Mouse (Mus musculus) frontal cortex, postnatal 36 days (tissue): Measurements from ENCODE around the gene Tigd3.

Experiments used
- DNase-seq, 2 experiments: peaks; one replicate each; pipeline ENCODE4 v3.0.0; 2022; ENCODE audit warnings: low spot score in 2 of 2

The Tigd3 gene

DNA sequence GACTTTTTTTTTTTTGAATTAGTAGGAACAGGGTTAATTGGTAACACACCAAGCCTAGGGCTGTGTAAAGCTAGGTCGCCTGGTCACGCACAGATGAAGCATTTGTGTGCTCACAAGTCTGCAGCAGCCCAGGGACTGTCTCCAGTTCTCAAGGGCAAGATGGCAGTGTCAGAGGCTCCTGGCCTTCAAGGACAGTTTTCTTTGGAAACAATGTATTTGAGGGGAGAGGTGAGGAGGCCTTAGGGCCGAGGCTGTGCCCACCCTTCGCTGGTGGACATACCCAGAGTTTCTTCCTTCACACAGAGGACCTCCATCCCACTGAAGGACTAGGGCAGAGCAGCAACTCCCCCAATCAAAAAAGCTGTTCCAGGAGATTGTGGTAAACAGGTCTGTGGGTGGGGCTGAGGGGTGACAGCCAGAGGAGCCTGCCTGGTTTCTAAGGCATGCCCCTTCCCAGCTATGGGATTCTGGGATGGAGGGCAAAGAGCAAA is 46.6 kb downstream of the Tigd3 start:
- DNase-seq = no peak

DNA sequence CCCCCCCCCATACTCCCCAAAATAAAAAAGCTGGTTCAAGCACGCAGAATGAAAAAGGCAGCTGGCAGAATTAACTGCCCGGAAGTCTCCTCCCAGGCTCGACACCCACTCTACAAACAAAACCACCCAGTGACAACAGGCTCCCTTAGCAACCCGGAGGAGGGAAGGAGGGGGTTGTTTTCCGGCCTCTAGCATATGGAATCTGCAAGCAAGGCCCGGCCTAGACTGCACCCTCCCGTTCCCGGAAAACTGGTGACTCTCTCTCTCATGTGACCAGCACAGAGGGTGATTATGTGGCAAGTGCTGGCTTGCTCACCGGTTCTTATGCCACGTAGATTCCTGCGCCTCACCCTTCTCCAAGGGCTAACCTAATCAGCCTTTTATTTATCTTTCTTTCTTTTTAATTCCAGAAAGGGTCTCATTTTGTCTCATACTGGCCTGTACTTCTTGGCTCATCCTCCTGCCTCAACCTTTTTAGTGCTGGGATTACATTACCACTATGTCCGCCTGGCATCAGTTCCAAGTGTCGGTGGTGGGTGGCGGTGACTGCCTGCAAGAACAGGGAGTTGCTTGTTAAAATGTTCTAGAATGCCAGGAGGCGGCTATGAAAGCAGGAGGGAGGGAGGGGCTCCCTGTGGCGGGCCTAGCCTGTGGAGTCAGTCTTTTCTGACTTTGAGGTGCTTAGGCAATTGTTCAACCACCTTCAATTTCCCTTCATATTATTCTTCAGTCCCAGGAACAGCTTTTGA is 47.2 kb downstream of the Tigd3 start:
- peak; percentile 88 to 93 for DNase-seq

DNA sequence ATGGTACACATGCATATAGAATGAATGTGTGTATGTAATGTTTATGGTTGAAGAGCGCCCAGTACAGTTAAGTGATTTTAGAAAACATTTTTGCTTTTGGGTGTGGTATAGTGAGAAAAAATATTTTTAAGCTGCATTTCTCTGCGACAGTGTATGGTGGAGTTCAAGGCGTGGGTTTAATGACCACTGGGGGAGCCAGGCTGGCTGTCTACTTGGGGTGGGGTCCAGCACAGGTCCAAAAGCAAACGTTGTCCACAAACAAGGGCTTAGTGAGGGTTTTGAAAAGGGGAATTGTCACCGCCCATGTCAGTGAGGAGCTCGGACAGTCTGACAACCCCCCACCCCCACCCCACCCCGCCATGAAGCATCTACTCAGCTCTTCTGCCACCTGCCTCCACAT is 47.8 kb downstream of the Tigd3 start:
- peak; percentile 47 to 62 for DNase-seq

DNA sequence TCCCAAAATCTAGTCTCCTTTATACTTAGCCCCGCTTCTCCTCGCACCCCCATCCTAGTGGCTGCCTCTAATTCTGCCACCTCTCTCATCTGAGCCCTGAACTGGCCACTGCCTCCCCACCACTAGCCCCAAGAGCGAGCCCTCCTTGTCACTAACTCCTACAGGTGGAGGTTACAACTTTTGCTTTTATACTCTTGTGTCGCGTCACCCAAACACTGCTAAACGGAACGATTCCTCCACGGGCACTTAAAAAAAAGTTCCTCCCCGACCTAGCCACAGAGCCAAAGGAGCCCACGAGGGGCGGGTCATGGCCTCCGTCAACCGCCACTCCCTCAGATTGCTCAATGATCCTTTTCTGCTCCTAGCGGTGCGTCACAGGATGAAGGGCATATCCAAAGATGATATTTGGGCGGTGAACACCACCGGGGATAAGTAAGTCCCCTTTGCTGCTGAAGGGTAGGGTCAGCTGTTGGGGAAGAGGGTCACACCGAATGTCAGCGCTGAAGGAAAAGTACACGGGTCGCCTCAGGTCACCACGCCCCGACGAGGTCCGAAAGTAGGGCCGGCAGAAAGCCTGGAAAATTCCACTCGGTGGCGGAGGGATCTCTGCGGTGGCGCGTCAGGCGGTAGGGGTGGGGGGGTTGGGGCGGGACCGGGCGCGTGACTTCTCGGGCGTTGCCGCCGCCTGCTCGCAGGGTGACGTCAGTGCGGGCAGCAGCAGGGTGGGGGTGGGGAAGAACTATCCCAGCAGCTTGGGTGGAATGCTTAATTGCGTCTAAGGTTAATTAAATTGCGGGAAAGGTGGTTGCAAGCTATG is 48.4 kb downstream of the Tigd3 start:
- peak; percentile 87 to 89 for DNase-seq

DNA sequence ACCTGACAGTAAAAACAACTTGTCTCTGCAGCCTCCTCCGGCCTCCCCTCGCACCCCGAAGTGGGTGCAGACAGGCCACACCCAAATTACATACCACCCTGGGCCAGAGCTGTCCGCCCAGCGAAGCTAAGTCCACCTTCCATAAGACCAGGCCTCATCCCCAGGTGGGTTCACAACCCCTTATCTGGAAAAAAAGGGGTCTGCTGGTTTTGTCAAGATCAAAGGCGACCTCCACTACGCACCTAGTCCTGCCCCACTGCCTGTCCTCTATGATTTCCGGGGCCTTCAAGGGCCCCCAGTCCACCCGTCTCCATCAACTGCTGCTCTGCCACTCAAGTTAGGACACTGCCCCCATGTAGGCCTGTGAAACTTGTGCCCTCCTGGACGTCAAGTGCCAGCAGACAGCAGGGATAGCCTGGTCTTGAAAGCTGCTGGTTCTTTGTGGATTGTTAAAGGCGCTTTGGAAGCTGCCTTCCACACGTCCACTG is 49.1 kb downstream of the Tigd3 start:
- DNase-seq = no peak

DNA sequence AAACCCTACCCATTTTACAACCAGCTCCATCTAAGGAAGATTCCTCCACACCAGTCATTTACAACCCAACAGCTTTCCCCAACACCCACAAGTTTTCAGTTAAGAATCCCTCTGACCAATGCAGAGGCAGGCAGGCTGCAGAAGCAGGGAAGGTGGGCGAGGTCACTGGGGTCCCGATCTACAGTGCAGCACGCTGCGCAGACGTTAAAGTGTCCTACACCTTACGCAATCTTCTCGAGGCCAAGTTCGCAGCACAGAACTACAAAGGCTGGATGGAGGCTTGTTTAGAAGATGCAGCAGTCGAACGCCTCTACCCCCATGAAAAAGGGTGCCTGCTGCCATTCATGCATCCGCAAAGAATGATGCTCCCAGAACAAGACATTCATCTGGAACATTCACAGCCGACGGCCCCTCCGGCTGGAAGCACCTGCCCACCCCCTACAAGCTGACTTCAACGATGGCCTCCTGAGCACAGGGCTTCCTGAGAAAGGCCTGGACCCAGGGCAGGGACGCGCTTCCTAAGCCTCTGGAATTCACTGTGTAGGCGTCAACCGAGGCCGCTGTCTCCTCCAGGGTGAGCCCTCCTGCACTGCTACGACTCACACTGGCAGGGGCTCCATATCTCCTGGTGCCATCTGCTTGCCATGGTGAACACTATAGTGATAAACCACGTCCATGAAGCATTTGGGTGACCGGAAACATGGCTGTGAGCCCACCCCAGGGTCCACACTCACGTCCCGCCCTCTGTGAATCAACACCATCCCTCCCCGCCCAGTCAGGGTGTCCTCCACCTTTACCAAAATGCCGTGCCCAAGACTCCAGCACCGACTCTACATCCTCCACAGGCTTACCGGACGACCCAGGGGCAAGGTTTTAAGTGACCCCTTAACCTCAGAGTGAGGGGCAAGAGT is 49.9 kb downstream of the Tigd3 start:
- no peak for DNase-seq

DNA sequence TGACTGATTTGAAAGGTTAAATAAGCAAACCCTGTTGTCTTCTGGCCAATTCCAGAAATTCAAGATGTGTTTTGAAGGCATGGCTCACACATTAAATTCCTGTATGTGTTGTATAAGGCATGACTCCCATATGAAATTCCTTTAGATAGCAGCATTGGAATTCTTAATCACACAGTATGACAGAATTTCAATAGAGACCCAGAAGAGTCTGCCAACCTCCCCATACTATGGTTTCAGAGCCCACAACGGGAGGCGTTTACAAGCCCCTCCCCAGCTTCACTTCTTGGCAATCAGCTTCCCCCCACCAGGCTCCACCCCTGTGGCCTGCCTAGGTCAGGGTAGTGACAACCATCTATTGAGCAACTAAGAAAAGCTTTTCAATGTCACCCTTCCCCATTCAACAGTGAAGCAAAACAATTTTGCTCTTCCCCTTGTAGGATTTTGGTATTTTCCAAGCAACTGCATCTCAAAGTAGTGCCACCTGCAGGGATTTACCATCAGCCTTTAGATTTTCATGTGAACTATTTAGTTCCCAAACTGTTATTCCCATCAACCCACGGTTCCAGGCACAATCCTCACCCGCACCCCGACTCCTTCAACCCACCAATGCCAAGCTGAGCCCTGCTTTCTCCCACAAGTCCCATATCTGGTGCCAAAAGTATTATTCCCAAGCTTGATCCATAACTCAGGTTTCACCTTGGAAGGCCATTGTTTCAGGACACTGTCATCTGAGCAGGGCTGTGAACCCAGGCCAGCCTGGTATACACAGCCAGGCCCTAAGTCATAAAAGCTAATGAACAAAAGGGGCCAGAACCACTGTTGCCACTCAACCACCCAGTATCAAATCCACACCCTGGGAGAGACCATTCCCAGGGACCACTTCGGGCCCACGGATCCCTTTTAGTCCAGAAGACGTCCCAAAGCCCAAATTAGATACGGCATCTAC is 50.9 kb downstream of the Tigd3 start:
- DNase-seq = no peak

DNA sequence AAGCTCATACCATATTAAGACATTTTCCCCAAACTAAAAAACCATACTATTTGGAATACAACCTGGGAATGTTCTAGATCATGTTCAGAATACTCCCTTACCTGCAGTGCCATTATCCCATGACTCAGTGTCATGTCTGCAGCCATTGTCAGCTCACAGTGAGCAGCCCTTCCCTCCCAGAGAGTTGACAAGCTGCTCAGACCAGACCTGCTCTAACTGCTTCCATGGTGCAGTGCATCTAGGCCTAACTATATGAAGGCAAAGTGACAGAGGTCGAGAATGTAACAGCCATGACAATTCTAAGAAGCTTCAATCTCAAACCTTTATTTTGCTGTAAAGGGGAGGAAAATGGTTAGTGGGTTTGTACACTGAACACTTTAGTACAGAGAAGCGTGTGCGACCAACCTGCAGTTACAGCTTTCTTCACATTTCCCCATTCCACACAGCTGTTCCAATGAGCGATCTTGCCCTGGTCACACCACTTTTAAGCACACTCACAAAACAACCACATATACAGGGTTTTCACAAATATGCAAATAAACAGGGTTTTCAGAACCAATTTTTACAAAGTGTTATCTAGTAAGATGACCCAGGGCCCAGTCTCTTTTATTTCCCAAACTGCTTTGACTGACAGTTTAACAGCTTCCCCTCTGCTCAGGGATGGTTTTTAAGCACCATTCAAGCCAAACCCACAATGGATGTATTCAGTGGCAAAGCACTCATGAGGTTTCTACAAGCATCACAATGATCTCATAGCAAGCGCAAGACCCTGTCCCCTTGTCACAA is 51.8 kb downstream of the Tigd3 start:
- DNase-seq = no peak

DNA sequence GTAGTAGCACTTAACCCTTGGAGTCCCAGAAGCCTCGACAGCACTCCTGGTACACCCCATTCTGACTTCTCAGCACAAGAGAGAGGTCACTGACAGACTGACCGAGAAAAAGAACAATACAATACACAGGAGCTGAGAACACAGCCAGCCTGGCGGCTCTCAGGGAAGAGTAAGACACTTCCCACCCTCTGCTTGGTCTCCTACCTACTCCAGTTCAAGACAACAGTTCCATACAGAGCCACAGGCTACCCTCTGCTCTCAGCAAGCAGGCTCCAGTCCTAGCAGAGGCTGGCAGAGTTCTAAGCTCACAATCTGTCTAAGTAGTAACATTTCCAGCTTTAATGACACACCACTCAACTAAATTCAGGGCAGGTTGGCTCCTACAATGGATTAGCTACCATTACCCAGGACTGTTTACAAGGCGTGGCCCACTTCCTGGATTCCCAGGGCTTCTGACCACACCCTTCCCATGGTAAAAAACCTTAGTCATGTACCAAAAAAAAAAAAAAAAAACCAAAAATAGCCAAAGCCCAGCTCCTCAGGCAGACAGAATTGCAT is 52.5 kb downstream of the Tigd3 start:
- DNase-seq = no peak
